Mouse (Mus musculus) adrenal gland (tissue): ENCODE data around the gene Ooep.

Experiments
- intact Hi-C: fragments of 180-260 bp; cut with DNase I; formaldehyde crosslinking; loops from one replicate; pipeline ENCODE4 v1.15.1; 2025
- long read RNA-seq, 2 experiments: library from polyadenylated mRNA; unstranded; transcript quantifications; one replicate each; pipeline ENCODE4 v2.0.0; 2020; ENCODE audit warnings: borderline replicate concordance in 1 of 2; ENCODE audit not compliant: insufficient replicate concordance in 1 of 2

Gene Ooep
- long read RNA-seq, experiment 1, result 0 reads
- long read RNA-seq, experiment 2, result 0 reads

DNA sequence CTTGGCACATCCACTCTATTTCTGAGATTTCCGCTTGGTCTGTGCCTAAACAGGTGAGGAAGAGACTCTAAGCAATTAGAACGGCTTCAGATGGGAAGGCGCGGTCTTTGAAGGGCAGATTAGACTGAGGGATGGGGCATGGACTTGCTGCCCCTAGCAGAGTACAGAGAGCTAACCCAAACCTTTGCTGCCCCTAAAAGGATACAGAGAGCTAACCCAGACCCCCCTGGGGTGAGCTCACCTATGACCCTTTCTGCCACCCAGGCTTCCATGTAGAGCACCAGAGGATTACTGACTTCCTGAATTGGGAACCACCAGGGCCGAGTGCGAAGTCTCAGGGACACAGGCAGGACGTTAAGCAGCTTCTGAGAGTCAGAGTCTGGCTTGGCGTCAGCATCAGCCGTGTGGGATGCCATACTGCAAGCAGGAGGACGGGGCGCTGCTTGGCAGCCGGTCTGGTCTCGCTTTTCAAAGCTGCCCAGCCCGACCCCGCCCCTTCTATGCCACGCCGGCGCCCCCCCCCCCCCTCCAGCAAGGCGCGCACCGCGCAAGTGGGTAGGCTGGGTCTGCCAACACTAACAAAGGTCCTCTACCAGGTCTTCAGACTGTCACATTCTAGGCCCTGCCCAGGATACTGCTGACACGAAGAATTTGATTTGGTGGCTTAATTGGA is at the start of gene Ooep:
TSS of gene Ooep (minus strand) at position 613 of the 673 bp plus-strand sequence.
- intact Hi-C loops, result no loop called here

DNA sequence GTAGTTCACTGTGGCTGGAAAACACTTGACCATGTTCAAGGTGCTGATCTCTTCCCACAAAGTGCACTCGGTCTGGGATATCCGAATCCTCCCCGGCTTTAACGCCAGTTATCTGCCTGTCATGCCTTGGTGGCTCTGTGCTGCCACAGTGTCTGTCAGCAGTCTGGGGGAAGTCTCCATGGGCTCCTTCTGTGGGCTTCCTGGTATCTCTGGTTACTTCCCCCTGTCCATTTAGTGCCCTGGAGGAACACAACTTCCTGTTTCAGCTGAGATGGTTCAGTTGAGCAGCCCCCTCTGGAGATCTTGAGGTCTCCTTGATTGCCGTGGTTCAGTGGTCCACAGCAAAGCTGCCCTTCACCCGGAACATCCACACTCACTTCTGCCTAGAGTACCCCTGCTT is 49.7 kb upstream of the Ooep start:
- intact Hi-C loops, result no loop called here

DNA sequence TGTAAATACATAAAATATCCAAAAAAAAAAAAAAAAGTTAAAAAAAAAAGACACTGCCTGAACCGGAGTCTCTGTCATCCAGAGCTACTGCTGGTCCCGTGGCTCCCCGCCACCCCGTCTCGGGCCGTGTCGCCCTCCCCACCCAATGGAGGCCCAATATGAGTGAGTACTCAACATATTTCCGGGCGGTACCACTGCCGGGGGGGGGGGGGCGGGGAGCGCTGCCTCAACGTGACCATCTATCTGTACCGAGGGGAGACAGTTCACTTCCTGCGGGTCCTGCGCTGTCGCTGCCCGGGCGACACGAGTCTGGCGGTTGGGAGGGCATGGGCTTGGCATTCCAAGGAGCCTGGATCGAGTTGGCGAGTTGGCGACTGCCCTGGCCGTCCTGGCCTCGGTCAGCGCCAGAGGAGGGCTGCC is 48.8 kb upstream of the Ooep start:
- intact Hi-C loops, result no loop called here

DNA sequence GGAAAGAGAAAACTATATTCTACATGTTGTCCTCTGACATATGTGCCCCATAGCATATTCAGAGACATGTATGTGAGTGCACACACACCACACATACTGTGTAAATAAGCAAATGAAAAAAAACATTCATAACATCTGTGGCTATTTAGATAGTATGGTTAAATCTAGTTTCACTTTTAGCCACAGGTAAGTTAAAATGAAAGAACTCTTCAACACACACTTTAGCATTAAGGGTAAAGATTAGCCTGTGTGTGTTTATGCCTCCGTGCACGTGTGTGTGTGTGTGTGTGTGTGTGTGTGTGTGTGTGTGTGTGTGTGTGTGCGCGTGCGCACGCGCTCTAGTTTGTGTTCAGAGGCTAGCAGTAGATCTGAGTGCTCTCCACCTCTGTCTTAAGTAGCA is 23.1 kb upstream of the Ooep start:
- intact Hi-C loops, result no loop called here

DNA sequence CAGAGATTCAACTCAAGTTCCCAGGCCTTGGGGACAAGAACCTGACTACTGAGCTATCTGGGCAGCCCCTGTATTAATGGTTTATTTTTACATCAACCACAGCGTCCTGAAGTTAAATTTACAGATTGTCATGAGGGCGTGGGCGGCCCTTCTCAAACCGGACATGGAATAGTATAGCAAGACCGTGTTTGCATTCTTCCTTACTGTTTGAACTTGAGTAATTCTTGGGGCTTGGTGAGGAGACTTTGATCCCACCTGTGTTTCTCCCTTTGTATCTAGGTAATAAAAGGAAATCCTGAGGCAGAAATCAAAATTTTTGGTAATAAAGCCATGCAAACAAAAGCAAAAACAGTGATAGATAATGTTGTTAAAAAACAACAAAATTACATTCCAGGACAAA is 22.0 kb upstream of the Ooep start:
- intact Hi-C loops, result no loop called here

DNA sequence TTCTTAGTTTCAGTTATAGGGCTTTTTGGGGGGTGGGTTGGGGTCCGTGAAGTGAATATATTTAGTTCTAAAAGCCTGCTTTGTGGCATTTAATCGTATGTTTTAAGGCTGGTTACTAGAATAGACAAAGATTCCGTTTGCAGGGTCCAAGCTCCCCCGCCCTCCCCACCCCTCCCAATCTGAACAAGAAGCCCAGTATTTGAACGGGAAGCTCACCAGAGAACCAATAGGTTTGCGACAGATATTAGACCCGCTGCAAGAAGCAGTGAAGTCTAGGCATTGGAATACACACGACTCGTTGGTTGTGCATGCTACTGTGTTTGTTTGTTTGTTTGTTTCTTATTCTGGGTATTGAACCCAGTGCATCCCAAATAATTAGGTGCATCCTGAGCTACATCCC is 18.0 kb upstream of the Ooep start:
- intact Hi-C loops, result no loop called here

DNA sequence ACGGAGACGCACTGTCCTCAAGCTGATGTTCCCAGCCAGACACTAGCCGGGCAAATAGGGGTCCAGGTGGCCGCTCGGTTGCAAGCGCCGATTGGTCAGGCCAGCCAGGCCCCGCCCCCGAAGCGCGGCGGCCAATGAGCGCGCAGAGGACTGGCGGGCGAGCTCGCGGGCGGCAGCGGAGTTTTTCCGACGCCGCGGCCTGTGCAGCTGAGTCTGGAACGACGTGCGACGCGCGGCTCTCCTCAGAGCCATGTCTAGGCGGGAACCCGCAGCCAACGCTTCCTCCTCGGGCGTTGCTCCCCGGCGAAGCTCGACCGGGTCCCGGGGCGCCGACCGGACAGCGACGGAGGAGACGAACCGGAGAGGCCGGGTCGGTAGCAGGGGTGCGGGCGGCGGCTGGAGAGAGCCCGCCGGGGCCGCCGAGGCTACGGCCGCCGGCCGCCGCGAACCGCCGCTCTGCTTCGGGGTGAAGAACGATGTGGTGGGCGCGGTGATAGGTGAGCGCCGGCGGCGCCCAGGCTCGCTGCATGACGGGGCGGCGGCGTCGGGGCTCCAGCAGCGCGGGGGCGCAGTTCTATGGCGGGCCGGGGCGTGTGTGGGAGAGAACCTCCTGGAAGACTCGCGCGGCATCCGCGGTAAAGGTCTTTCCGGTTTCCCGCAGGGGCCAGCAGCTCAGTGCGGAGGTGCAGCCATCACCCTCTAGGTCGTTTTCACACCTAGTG is 17.3 kb upstream of the Ooep start, which contains the start of gene Ddx43:
TSS of gene Ddx43 (plus strand) at position 148 of the 722 bp plus-strand sequence.
- intact Hi-C loops, result no loop called here

DNA sequence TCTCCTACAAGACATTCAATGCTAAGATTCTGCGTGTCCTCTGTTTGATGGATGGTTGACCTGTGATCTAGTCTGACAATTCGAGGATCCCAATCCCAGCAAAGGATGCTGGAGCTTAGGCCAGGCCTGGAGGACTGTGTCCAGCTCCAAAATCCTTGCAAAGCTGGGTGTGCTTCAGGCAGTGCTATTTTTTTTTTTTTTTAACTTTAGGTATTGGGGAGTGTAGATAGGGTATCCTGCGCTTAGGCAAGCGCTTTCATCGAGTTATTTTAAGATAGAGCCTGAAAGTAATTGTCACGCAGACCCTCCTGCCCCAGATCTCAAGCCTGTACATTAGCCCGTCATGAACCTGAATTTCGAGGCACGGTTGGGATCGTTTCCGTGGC is 16.7 kb upstream of the Ooep start:
- intact Hi-C loops, result no loop called here

DNA sequence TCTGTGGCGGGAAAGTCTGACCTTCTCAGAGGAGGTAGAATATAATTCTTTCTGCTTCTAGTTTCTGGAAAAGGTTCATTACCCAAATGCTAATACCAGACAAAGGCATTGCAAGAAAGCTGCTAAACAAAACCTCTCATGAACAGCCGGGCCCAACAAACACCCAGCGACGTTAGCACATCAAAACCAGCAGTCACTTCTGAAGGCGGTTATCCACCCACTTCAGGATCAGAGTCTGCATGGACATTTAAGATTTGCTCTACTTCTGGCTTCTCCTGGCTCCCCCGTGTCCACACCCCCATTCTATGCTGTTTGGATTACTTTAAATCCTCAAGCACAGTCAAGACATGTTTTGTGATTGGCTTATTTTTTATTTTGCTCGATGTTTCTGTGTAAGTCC is 16.1 kb upstream of the Ooep start:
- intact Hi-C loops, result no loop called here

DNA sequence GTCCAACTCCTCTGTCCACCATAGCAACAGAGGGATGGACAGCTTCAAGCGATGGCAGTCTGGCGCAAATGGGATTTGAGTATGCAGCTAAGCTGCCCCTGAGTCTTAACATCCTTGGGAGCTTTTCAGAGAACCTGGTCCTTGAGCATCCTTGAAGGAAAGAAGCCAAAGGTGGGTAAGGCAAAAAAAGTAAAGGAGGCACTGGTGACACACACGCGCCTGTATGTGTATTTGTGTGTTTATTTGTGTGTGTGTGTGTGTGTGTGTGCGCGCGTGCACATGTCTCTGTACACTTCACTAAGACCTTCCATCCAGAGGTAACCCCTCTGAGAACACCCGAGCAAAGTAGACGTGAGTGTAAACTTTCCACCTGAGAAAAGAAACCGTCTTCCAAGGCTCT is 15.2 kb upstream of the Ooep start:
- intact Hi-C loops, result no loop called here

DNA sequence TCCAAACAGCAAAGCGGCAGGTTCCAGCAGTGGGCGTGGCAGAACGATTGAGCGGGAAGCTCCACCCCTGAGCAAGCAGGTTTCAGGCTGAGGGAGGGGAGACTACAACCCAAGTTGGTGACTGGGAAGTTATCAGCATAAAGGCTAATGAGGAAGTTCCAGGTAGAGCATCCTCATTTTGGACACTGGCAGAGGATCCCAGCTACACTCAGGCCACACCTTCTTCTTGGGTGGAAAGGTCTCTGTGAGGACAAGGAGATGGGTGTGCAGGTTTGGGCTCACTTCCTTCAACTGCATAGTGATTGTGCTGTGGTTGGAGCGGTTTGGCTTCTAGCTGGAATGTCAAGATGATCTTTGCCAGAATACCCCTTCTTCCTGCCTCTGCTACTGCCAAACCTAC is 11.5 kb upstream of the Ooep start:
- intact Hi-C loops, result loop anchor here (5.0 kb wide), 1 partner anchor 73 kb away; no protein-coding TSS in a partner anchor

DNA sequence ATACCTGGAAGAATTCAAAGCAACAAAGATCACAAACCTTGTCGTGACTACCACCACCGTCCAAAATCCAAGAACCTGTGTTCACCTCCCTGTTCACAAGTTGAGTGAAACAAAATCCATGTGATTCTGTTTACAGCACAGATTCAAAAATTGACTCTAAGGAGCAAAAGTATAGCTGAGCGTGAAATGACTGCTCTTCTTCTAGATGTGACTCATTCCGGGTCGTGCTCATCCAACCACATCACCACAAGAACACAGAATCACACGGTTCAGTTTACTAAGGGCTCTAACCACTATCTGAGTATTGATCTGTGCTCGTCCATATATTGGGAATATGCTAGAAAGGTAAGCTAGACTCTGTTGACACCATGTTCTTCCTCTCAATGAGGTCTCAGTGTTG is 8.4 kb upstream of the Ooep start:
- intact Hi-C loops, result loop anchor here (5.0 kb wide), 1 partner anchor 70 kb away; no protein-coding TSS in a partner anchor

DNA sequence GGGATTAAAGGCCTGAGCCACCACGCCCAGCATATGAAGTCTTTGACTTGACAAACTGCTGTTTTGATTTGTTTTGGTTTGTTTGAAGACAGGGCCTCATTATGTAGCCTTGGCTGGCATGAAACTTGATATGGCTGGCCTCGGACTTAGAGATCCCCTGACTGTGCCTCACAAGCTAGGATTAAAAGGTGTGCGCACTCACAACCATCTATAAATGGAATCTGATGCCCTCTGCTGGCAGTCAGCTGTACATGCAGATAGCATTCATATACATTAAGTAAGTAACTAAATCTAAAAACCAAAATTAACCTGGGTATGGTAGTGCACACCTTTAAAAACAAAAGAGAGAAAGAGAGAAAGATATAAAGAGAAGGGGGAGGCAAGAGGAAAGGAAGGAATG is 7.4 kb upstream of the Ooep start:
- intact Hi-C loops, result loop anchor here (5.0 kb wide), 1 partner anchor 69 kb away; no protein-coding TSS in a partner anchor

DNA sequence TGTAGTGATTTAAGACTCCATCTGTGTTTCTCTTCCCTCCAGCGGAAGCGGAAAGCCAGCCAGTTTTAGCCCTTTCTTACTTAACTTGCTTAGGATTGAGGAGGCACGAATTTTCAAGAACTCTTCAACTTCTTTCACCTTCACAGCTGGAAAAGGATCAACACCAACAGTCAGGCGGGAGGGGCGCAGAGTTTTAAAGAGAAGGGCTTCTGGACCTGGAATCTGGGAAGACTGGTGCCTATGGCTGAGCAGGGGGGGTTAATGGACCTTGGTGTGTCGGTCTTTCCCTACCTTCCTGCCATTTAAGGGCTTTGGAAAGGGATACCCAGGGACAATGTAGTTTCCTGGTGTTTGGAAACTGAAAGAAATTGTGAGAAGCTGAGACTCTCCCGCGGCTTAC is 979 bp downstream of the Ooep start:
- intact Hi-C loops, result no loop called here

DNA sequence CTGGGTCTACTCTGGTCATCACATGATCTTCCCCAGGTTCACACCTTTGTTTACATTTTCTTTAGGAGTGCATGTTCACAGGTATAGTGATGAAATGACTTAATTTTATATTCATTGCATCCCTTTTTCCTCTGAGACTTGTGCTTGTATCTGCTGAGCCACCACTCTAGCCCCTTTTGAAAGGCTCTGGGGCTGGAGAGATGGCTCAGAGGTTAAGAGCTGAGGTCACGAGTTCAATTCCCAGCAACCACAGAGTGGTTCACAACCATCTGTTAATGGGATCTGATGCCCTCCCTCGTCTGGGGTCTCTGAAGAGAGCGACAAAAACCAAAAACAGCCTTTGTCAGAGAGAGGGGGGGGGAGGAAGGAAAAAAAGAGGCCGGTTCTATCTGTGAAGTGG is 3.0 kb downstream of the Ooep start:
- intact Hi-C loops, result no loop called here

DNA sequence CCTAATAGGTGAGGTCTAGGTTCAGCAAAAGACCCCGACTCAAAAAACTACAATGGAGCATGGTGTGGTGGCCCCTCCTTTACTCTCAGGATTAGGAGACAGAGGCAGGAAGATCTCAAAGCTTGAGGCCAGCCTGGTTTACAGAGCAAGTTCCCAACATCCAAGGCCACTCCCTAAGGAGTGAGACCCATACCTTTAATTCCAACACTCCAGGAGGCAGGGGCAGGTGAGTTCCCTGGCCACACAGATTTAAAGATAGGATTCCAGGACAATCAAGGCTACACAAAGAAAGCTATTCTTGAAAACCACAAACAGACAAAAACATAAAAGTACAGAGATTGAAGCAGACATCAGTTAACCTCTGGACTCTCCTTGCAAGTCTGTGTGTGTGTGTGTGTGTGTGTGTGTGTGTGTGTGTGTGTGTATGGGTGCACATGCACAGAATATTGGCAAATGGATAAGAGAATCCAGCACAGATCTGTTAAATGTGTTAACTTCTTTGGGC is 3.6 kb downstream of the Ooep start:
- intact Hi-C loops, result no loop called here

DNA sequence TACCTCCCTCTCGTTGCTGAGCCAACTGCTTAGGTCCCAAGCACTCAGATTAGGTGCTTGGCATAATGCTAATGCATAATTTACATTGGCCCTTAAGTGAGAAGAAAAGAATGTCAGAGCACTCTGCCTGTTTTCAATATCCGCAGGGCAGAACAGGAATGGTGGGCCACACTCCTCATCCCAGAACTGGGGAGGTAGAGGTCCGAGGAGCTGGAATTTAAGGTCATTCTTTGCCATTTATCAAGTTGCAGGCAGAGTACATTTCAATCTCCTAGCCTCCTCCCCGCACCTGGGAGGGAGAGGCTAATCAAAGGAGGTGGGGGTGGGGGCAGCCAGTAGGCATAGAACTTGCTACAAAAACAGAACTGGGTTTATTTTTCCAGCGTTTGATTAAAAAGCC is 4.1 kb downstream of the Ooep start:
- intact Hi-C loops, result no loop called here

DNA sequence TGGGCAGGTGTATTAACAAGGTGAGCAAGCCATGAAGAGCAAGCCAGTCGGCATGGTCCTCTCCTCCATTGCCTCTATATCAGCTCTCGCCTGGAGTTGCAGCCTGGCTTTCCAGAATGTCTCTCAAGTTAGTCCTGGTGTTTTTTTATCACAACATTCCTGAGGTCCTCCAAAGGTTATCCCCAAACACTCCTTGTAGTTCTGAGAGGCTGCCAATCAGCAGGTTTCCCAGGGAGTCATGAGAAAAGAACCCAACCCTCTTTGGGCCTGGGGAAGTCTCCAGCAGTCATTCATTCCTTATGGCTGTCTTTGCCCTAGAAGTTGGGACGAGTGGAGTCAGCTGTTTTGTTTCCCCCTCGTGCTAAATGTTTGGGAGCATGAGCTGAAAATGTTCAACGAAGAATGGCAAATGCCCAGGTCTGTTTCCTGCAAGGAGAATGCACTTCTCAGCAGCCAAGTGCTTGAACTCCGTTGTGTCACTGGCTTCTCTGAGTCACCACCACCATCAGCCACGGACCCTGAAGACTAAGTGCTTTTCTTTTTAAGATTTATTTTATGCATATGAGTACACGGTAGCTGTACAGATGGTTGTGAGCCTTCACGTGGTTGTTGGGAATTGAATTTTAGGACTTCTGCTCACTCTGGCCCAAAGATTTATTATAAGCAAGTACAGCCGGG is 5.6 kb downstream of the Ooep start:
- intact Hi-C loops, result no loop called here

DNA sequence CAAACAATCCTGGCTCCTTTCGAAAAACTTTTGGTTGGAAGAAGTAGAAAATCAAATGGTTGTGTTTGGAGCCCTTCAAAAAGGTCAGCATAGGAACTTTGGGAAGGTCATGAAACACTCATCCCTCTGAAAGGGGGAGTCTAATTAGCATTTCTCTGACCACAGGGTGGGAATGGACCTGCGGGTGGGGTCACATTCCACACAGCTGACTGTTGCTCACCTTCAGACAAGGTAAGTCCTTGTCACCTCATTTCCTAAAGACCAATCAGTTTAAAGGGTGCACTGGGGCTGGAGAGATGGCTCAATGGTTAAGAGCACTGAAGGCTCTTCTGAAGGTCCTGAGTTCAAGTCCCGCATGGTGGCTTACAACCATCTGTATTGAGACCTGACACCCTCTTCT is 7.1 kb downstream of the Ooep start:
- intact Hi-C loops, result no loop called here

DNA sequence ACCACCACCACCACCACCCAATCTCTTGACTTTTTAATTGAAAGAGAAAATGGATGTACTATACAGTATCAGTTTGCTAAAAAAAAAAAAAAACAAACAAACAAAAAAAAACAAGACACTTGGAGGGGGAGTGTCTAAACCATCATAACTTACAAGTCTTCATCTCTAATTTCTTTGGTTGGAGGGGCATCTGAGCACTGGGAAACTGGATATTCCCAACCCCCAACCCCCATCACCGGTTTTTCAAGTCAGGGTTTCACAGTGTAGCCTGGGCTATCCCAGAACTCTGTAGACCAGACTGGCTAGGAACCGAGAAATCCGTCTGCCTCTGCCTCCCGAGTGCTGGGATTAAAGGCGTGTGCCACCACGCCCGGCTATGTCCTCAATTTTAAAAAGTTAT is 8.7 kb downstream of the Ooep start:
- intact Hi-C loops, result no loop called here

DNA sequence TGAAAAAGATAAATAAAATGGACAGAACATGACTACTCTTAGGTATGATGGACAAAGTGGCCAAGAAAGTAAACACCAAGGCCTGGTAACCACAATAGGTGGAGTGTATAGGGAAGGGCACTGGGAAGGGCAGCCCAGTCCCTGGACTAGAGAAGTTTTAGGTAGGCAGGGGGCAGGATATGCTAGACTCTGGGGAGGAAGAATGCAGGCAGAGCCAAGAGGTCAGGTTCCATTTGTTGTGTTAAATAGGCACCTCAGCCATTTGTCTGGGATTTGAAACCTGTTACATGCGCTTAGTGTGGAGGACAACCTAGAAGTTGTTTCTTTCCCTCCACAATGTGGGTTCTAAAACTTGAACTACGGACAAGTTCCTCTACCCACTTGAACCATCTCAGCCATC is 9.2 kb downstream of the Ooep start:
- intact Hi-C loops, result no loop called here

DNA sequence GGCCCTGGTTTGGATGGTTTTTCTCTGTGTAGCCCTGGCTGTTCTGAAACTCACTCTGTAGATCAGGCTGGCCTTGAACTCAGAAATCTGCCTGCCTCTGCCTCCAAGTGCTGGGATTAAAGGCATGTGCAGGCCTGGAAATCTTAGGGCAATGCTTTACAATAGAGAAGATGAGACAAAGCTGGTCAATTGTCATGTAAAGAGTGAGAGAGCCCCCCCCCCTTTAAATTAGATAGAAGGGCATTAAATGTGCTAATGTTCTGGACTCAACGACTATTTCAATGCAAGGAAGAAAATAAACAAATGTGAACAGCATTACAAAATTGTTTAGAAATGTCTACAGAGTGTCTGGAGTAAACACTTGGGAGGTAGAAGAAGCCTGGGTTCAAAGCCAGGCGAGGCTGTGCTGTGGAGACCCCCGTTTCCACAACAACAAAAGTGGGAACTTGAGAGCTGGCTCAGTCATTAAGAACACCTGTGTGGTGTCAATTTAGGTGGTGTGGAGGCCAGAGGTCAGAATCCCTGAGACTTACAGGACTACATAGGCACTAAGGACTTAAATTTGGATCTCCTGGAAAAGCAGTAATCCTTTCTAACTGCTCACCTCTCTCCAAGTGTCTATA is 9.7 kb downstream of the Ooep start:
- intact Hi-C loops, result no loop called here
